Mouse (Mus musculus) retina, postnatal 7 days (tissue): ENCODE data around the gene Rassf8.

Experiments used
- DNase-seq: peaks from one replicate; pipeline ENCODE4 v3.0.0-alpha.2; 2012; ENCODE audit warnings: low read depth, low spot score

Rassf8 gene

DNA sequence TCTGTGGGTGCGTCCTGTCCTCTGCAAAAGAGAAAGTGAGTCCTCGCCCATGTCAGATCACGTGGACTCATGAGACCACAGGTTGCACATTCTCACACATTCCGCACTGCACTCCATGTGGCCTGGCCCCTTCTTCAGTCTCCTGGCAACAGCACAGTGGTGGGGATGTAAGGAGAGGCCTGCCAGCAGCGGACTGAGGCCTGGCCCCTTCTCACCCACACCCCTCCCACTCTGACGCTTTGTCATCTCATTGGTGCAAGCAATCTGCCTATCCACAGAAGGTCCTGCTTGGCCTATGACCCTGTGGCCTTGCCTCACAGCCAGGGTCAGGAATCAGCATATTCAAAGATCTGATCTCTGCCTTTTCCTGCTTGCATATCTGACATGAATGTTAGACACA lies 76.6 kb downstream of the Rassf8 start:
- DNase-seq = no peak

DNA sequence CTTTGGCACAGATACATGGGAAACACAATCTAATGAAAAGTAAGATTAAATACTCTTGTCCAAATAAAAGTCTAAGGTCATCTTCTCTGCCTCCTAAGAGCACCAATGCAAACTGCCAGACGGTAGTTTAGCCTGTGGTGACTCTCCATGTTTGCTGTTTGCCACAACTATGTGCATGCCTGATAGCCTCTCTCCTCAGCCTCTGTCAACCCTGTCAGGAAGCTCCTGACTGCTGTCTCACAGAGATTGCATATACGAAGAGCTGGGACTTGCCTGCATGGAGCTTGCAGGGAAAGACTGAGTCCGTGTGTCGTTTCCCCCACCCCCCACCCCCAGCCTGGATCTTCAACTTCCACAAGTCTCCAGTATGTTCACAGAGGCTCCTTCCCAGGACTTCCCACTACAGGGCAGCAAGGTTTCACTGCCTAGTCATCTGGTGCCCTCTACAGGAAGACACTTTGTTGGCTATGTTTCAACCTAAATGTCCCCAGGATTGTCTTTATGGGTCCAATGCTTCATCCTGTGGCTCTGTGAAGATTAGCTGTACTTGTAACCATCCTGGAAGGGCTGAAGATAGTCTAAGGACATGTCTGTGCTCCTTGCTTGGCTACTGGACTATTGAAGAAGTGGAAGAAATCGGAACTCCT lies 77.2 kb downstream of the Rassf8 start:
- peak; percentile 38 for DNase-seq

DNA sequence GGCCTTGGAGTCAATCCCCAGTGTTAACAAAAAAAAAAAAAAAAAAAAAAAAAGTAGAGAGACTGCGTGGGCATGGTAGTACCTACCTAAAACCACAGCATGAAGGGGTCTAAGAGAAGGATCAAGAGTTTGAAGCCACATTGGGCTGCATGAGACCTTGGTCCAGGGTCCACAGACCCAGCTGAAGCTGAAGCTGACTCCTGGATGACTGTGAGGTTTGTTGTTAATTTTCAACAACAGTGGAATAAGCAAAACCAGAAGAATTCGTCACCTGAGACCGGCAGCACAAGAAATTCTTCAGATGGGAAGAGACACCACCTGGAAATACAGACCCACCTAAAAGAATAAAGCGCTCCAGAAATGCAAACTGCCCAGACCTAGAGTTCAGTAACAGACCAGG lies 79.8 kb downstream of the Rassf8 start:
- no peak for DNase-seq

DNA sequence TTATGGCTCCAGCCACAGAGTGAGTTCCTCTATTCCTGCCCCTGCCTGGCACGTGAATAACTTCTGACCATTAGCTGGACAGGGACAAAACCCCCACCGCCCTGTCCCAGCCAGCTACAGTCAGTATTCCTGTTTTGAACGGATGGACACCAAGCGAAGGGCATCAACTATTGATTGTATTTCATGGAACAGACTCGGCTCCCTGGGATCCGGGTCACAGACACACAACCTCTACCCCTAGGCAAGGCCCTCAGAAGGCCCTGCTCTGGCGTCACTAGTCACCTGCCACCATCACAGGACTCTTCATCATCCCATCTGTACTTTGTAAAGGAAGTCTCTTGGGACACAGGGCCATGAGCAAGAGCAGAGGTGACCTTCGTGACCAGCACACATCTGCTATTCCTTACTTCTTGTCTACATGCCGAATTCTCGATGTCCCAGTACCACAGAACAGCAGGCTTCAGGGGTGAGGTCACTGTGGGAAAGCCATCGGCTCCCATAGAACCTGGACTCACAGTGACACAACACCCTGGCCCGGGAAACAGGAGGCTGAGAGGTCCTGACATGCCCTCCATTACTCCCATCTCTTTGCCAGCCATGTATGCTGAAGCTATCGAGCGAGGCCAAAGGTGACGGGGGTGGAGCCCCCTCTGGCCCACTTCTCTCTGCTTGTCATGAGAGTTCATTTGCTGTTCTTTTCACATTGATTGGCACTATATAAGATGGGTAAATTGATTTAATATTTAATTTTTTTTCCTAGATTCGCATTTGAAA lies 82.7 kb downstream of the Rassf8 start:
- DNase-seq = no peak

DNA sequence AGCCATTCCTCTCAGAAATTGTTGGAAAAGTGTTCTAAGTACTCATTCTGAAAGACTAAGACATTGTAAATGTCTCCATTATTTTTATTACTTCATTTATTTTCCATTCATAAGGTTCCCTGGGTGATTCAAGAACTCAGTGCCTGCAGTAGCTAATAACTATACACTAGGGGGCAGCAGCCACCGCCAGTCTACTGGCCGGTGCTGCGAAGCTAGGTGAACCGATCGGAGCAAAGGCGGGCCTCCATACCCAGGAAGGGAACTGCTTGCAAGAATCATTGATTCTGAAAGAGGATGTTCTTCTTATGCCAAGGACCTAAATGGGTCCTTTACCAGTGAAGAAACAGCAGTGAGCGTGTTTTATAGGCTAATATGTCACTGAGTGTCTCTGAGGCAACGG lies 83.6 kb downstream of the Rassf8 start:
- DNase-seq = peak; percentile 47

DNA sequence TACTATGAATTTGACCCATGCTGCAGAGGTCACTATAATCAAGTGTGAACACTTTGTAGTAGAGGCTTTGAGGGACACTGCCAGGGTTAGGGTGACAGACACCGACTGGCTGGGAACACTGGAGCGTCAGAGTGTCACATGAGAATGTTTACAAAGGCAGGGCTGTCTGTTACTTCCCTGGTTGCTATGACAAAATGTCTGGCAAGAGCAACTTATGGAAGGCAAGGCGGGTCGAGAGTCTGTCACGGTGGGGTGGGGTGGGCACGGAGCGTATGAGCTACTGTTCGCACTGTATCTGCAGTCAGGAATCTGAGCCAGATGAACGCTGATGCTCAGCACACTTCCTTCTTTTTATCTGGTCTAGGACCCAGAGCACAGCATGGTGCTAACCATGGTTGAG lies 84.1 kb downstream of the Rassf8 start:
- no peak for DNase-seq

DNA sequence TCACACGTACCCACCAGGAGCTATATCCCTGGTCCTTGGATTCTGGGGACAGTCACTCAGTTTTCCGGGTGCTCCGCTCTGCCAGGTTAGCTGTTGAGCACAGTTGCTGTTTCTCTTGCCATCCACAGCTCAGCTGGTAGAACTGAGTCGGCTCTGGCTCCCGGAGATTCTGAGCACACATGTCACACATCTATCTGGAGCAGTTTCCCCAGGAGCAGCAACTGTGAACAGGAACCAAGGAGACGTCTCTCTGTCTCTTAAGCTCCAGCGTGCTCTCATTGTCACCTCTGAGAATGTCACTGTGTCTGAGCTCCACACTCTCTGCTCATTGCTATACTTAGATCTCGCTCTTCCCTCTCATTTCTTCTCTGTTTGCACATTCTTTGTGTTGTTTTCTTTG lies 86.4 kb downstream of the Rassf8 start:
- DNase-seq = no peak

DNA sequence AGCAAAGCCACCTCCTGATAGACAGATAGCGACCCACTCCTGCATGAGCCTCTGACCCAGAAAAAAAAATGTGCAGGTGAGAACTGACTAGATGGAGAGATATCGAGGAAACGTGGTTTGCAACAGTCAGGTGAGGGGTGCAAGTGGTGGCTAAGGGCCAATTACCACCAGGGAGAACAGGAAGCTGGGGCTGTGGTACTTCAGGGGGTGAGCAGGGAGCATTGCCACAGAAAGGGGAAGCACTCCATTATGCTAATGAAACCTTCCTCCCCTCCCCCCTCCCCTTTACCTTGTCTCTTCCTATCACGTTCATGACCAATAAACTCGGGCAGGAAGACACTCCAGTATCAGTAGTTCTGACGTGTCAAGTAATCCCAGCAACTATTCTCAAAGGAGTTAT lies 88.8 kb downstream of the Rassf8 start:
- no peak for DNase-seq

DNA sequence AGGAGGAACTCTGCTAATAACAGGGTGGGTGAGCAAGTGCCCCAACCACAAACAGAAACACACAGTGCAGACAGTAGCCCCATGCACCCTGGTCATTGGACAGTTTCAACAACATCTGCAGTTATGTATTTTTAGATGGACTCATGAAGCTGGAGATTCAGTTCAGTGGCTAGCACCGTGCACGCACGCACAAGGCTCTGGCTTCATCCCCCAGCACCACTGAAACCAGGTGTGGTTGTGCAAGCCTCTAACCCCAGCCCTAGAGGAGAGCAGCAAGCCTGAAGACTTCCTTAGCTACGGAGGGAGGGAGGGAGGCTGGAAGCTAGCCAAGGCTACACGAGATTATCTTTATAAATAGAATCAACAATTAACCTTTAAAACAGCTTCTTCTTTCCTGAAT lies 99.1 kb downstream of the Rassf8 start:
- DNase-seq = no peak

DNA sequence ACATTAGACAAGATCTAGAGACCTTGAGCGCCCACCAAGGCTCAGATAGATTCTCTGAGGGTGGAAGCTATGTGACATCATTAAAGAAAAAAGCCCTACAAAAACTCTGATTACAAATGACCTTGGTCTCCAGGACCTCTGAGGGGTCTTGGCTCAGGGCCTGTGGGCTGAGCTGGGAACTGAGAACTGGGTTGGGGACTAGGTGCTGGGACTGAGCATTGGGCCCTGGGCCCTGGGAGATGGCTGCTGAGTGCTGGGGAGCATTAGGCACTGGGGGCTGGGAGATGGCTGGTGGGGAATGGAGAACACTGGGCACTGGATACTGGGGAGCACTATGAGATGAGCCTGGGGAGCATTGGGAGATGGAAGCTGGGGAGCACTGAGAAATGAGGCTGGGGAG lies 99.5 kb downstream of the Rassf8 start:
- DNase-seq = no peak

DNA sequence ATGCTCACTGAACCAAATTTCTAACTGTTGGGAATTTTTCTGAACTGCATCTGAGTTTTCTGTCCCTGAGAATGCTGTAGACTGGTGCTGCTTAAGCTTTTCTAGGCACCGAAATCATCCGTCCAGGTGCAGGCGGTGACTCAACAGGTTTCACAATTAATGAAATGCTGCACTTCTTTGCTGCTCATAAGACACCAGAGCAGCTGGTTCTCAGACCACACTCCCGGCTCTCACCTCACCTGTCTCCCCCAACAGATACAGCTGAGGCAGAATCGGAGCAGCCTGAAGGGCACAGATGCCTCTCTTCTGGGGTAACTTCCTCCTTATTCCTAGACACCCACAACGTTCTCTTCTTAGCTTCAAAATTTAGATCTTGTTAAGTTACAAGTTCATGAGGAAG lies 100.4 kb downstream of the Rassf8 start:
- no peak for DNase-seq

DNA sequence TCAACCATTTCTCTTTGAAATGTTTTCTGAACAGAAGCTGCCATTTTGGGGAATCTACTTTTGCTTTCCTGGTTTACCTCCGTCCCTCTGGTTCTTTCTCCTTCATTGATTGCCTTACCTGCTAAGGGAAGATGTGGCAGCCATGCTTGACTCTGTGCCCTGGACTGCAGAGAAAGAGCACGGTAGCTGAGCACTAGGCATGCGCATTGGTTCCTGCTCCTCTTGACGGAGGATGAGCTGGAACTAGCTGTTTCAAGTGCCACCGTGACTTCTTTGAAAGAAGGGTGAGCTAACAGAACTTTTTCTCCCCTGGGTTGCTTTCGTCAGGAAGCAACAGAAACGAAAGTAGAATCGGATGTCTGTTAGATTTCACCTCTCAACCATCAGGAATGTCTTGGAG lies 101.1 kb downstream of the Rassf8 start:
- no peak for DNase-seq

DNA sequence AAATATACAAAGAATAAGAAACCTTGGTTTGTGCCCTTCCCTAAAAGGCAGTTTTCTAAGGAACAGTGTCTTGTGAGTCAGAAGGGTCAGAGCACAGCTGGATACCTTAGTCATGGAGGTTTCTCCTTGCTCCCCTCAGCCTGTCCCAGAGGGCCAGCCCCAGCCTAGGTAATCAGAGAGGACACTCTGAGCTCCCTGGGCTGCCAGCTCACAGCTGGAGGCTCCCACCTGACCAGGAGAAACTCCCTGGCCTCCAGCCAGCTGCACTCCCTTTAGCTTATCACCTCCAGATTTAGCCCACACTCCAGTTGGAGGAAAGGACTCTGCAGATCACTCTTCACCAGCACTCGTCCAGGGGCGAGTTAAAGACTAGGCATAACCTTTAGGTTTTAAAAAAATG lies 104.2 kb downstream of the Rassf8 start:
- no peak for DNase-seq

DNA sequence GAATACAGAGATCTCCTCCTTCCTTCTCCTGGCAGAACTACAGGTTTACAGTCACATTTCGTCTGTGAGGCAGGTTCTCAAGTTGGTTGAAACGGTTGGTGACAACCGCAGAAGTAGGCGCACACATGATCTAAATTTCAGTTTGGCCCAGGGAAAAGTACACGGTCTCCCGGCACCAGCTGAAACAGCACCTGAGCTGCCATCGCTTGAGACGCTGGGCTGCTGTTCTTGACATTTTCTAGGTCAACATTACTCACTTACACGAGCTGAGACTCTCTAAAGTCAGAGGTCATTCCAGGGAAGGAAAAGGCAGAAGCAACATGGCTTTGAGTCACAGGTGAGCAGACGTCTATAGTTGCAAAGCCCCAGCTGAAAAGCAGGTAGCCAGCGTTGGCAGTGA lies 105.4 kb downstream of the Rassf8 start:
- DNase-seq = no peak

DNA sequence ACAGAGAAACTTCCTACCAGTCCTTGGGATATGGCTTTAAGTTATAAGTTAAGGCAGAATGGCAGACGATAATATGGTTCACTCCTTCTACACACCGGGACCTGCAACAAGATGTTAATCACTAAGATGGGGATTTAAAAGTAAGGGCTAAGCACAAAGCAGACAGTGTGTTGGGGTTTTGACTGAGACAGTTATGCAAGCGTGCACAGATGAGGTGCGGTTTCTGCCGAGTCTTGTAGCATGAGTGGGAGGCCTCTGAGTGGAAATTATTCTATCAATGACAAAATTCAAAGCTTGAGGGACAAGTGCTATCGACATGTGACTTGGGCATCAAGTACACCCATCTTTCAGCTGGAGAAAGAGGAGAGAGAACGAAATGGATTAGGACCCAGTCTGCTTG lies 106.2 kb downstream of the Rassf8 start:
- no peak for DNase-seq

DNA sequence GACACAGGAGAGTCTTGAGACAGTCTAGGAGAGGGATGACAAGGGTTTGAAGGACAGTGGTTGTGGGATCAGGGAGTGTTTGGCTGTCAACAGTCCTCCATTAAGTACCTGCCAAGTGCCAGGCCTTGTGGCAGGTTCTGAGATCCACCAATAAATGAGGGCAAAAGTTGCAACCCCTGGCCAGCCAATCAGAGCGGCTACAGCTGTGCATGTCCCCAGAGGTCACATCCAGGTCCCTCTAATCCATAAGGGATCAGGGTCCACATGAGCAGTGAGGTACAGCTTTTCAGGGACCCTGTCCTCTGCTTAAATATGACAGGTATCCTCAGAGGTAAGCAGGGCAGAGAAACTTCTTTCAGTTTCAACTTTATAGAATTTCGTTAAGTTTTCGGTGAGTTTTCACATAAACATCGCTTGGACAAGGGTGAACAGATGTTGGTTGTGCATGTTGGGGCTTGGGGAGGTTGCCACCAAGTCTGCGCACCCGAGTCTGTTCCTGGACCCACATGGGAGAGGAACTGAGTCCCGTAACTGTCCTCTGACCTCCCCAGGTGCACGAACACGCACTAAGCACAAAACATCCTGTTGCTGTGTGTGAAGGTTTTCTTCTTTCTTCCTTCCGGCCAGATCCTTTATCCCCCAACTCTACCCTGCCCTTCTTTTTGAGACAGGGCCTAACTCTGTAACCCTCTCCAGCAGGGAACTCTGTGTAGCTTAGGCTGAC lies 107.0 kb downstream of the Rassf8 start:
- no peak for DNase-seq

DNA sequence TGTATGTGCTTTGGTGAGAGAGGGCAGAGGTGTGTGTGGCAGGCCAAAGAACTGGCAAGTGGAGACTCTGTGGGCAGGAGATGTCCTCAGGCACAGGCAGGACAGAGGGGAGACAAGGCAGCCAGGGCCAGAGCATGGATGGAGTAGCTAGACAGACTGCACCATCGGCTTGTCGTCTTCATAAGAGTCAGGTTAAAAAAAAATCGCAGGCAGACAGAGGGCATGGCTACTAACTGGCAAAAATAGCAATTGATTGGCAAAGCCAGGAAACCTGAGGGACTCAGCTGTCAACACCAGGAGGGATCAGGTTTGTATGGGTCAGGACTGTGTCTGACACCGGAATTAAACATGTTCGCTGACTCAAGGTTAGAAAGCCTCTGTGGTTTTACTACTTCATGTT lies 108.2 kb downstream of the Rassf8 start:
- DNase-seq = no peak

DNA sequence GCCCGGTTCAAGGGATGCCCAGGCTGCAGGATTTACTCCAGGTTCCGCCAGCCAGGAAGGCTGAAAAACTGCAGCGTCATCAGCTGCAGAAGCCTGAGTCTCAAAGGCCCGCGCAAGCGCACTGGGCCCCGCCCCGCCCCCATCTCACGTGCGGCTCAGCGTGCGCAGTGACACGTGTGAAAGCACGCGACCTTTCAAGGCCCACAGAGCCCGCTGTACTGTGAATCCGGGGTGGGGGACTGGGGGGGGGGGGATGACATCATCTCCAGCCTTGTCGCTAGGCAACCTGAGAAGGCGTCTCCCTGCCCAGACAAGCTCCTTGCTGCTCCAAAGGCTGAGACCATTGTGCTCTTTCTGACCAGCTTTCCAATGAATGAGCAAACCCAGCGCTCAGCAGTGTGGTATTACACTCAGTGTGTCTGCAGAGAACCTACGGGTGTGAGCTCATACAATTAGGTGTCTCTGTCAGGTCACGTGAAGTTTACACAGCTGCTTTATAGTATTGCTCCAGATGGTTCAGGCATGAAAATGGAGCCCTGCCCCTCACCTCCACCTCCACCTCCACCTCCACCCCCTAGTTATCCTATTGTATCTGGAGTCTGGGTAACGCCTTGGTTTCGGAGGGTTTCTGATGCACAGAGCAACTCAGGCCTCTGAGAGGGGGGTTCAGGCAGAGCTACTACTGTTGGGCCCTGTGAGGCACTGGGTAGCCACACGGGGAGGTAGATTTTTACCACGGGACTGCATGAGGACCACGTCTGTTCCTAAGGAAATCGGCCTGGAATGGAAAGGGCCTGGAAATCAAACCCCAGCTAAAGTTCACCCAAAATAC lies 109.4 kb downstream of the Rassf8 start:
- peak; percentile 100 for DNase-seq

DNA sequence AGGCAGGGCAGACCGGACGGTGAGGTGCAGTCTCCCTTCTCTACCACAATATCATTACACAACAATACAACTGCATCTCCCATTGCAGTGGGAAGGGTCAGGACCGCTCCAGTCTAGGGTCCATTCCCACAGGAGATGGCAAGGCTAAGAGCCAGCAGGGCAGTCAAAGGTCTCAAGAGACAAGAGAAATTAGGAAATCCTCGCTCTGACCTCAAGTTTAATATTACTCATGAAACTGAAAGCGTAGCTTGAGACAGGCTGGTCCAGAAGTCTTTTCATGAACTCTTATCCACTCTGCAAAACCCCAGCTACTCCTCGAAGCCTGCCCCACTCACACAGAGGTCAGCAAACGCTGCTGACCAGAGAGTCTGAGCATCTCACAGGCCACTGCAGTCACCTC lies 110.9 kb downstream of the Rassf8 start:
- no peak for DNase-seq

DNA sequence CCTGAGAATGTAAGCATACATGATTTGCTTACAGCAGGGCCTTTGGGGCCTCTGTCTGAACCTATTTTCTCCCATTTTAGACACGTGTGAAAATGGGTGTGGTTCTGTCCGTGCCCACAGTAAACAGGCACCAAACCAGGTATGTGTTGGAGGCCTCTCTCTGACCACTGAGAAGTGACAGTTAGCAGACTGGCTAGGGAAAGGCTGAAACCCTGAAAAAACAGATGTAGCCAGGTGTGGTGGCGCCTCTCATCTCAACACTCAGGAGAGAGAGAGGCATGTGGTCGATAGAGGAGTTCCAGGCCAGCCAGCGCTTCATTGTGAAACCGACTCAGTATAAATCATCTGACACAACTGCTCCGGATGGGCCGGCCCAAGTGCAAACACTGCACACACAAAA lies 111.9 kb downstream of the Rassf8 start:
- no peak for DNase-seq

DNA sequence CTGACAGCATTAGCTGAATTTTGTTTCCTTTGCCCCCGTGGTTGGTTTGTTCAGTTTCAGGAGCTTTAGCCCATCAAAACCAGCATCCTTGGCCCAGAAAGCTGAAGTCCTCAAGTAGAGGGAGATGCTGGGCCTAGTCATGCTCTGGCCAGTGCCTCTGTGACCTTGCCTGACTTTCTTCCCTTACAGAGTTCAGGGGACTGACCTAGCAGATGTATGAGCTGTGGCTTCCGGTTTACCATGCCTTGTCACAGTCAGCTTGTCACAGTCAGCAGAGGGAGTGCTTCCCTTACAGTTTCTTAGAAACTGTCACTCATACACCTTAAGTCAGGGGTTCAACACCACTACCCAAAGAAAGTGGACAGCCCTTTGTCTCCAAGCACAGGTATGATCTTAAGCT lies 113.8 kb downstream of the Rassf8 start:
- DNase-seq = no peak
